Mouse (Mus musculus): ENCODE data around the gene Gm20388.
A peak's percentile ranks its signal among the peaks of the same experiment; 100 is the strongest.
"Not testable (repeated sequence)": the region's sequence is repeated elsewhere in the genome, so short reads cannot be mapped to it uniquely, and the experiment has no call there.

The Gm20388 gene

DNA sequence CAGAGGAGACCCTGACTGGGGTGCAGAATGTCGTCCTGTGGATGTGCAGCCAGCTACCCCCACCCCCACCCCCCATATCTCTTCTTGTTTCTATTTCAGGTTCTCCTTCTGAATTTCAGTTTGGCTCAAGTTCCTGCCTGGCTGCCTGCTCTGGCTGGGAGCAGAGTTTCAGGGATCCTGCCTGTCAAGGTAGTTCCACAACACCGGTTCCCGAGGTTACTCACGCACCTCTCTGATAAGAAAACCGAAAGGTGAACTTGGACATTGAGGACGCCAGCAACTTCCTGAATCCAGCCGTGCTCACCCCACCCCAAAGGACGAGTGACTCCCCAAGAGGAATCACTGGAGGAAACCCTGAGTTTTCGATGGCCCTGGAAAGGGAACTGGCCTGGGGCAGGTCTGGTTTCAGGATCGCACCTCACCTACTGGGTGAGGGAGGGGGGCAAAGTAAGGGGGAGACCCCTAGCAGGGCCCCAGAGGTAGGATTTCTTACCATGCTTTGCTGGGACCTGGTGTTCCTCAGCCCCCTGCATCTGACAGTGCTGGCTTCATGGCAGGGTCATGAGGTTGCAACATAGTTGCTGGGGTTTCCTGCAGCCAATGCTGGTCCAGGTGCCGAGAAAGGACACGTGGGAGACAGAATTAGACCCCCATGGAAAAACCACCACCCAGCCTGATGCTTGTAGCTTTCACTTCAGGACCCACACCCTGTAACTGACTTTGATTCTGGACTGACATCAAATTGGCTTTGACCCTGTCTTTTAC is 858.0 kb downstream of the Gm20388 start:
- no peak for DNase-seq (ENCODE audit: low read depth, low spot score)

DNA sequence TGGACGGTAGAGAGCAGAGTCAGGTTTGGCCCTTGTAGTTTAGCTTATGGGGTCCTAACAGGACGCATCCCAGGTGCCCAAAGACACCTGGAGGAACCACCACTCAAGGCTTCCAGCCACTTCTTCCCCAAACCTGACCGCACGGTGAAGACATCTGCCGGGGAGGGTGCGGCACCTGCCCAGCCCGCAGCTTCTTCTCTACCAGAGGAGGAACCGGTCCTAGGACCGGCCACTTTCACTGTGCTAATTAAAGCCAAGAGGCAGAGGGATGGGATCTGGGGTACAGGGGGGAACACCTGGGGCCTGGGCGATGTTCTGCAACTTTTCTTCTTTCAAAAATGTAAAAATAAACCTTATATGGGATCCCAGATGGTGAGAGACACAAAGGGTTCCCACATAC is 866.5 kb downstream of the Gm20388 start:
- DNase-seq (ENCODE audit: low read depth, low spot score) = no peak

DNA sequence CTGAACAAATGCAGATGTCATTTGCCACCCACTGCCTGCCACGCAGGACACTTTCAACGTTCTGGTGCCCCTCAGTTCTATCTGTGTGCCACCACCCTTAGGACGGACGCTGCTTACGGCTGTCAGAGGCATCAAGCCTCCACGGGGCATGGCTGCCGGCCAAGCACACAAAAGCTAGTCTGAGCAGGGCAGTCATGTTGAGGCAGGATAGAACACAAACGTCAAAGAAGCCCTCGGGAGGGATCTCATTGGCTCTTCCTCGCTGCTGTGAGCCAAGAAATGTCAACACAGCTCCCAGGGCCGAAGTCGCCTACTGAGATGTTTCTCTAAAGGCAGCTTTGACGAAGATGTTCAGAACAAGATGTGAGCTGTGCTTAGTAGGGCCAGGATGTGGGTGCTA is 867.1 kb downstream of the Gm20388 start:
- no peak for DNase-seq (ENCODE audit: low read depth, low spot score)

DNA sequence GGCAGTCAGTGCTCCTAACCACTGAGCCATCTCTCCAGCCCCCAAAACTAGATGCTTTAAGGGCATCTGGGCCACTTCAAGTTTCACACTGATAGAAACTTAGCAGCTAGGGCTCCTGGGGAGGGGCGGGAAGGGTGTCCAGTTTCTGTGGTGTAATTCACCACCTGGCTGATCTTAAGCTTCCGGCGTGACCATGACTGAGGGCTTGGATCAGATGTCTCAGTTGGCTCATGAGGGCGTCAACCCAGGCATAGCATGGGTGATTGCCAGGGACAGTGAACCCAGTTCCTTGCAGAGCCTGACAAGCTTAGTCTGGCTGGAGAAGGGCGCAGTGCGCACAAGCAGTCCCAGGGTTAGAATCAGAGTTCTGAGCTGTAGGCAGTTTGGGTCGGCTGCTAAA is 868.5 kb downstream of the Gm20388 start:
- DNase-seq (ENCODE audit: low read depth, low spot score) = no peak

DNA sequence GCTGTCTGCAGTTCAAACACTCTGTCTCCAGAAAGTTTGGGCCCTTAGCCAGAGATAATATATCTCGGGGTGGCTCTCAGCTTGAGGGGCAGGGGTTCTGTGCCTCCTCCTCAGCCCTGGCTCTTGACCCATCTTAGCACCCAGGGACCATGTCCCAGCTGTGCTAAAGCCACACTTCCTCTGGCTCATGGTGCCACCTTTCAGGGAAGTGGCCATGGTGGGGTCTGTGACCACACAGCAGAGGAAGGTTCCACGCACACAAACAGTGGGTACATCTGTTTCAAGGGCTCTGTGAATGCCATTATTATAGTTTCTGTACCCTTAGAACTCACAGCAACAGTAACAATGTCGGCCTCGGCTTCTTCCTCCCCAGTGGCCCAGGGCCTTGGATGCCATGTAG is 873.1 kb downstream of the Gm20388 start:
- DNase-seq (ENCODE audit: low read depth, low spot score) = no peak

DNA sequence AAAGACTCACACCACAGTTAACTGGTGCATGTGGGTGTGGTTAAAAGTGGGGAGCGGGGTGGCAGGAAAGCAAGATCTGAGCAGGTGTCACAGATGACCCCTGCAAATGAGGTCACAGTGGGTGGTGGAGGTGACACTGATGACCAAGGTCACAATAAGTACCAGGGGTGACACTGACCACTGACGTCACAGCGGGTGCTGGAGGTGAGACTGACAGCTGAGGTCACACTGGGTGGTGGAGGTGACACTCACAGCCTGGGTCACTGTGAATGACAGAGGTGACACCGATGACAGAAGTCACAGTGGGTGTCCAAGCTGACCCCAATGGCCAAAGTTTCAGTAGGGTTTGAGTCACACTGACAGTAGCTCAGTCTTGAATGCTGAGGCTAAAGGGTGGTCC is 876.1 kb downstream of the Gm20388 start:
- no peak for DNase-seq (ENCODE audit: low read depth, low spot score)

DNA sequence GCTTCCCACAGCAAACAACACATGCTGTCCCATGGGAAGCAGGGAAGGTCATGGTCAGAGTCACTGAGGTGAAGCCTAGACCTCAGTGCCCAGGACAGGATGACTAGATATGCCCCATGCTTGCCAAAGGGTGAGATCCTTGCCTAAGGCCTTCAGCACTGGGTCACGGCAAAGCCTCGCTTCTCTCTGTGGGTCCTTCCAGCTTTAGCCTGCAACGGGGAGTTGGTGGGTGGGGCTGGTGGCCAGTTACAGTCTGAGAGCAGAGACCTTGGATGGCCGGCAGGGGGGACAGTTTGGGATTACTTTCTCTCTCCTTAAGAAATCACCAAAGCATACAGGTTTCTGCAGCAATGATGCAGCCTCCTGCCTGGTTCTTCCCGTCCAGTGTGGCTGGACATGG is 877.0 kb downstream of the Gm20388 start:
- DNase-seq (ENCODE audit: low read depth, low spot score) = no peak

DNA sequence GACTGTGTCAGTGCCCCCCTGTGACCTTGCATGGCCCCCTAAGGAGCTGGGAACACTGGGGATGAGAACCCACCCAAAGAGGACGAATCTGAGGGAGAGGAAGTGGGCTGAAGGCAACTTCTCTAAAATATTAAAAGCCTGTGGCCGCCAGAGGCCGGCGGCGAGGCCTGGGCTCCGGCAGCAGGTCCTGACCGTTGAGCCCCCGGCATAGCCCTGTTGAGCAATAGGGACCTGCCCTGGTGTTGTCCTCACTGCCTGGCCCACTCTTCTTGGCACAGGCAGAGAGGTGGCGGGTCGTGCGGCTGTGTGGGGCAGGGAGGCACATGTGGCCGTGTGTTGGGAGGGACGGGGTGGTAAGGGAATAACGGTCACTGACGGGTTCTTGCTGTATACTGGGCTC is 882.1 kb downstream of the Gm20388 start:
- no peak for DNase-seq (ENCODE audit: low read depth, low spot score)

DNA sequence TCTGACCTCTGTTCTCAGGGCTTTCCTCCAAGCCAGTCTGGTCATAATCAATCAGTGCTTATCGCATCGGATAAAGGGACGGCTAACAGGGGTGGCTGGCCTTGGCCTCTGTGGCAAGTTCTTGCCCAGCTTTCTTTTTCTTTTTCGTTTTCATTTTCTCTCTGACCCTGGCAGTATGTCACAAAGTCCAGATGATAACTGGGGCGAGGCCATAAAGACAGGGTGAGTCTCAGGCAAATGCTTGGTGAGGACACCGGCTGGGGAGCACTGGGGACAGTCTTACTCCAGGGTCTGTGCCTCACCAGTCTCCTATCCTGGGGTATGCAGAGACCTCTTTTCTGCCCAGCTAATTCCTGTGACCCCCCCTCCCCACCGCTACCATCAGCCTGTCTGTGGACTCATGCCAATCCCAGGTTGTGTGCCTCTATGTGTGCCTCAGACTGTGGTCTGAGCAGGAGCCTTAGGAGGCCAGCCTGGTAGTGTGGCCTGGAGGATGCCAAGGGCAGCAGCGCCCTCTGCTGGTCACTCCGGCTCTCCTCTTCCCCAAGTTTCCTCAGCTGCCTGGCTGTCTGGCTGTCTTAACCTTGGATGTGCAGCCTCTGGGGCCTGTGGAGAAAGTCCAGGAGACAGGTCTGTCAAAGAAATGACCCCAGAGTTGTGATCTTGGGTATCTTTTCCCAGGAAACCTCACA is 885.4 kb downstream of the Gm20388 start:
- DNase-seq (ENCODE audit: low read depth, low spot score) = peak; percentile 43

DNA sequence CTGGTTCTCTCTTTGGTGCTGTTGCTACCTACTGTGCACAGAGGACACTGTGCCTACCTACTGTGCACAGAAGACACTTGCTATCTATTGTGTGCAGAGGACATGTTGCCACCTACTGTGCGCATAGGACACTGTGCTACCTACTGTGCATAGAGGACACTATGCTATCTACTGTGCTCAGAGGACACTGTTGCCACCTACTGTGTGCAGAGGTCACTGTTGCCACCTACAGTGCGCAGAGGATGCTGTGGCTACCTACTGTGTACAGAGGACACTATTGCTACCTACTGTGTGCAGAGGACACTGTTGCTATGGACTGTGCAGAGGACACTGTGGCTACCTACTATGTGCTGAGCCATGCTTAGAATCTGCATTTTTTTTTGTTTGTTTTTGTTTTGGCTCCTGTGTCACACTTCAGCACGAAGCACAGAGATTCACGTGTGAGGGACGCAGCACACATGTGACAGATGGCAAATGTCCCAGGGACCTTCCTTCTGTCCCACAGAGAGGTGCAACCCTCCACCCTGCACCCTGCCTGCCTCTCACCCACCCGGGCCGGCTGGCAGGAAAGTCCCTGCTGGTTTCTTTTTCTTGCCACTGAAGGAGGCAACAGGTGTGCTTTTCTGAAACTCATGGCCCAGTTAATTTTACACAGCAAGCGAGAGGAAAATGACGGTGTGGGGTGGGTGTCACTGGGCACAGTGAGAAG is 886.5 kb downstream of the Gm20388 start:
- DNase-seq (ENCODE audit: low read depth, low spot score) = no peak

DNA sequence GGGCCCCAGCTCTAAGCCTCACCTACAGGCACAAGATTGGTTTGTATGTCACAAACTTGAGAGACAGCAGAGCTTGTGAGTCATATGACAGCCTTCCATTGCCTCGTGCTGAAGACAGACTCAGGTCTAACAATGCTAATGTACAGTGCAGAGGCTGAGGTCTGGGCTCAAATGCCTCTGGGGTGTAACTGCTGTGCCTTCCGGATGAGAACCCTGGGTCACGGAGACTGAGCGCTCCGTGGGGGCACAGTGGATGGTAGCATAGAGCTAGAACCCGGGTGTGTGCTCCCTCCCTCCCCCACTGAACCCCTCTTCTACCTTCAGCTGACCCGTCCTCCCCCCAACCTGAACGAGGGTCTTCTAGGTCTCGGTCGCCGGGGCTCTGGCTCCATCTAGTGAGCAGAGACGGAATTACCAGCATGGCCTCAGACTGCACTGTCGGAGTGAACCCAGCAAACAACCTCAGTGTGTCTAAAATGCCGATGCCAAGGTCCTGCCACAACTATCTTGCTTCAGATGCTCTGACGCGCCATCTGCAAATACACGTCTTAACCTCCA is 889.7 kb downstream of the Gm20388 start:
- no peak for DNase-seq (ENCODE audit: low read depth, low spot score)

DNA sequence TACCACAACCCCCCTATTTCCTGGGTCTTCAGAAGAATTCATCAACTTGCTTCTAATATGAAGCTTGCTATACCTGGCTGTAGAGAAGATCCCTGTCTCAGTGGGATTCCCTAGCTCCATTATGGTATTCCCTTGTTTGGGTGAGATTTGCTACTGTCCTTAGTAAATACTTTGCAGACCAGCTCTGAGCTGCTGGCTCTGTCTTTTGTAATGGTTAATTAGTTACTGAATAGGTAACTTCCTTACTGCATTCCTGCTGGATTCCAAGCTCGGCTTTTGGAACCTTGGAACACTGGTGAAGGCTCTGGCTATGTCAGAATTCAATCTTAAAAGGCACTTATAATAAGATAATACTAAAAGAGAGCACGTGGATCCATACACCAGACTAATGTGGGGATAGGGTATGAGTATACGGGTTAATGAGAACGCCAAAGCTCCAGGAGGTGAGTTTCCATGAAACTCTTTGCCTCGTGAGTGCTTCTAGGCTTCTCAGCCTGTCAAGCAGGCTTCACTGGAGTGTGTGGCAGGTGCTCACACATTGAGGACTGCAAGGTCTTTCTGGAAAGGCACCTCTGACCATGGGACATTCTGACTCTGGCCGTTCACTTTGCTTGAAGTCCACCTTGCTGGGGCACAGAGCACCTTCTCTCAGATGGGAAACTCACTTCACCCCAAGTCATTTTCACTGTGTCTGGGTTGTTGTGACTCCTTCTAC is 893.2 kb downstream of the Gm20388 start:
- not testable (repeated sequence) for DNase-seq (ENCODE audit: low read depth, low spot score)

DNA sequence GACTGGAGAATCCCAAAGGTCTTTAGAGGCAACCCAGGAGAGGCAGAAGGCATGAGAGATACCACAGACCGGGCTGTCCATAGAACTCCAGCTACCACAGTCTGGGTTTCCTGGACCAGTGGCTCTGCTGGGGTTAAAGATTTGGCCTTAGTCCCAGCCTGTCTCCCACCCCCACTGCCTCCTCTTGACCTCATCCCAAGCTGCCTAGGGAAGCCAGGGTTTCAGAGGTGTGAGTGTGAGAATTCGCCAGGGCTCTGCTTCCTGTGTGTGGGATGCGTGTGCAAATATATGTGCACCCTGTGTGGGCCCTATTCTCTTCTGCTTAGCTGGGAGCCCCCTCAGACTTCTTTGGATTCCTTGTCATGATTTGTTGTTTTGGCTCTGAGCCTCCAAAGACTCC is 894.1 kb downstream of the Gm20388 start:
- DNase-seq (ENCODE audit: low read depth, low spot score) = no peak

DNA sequence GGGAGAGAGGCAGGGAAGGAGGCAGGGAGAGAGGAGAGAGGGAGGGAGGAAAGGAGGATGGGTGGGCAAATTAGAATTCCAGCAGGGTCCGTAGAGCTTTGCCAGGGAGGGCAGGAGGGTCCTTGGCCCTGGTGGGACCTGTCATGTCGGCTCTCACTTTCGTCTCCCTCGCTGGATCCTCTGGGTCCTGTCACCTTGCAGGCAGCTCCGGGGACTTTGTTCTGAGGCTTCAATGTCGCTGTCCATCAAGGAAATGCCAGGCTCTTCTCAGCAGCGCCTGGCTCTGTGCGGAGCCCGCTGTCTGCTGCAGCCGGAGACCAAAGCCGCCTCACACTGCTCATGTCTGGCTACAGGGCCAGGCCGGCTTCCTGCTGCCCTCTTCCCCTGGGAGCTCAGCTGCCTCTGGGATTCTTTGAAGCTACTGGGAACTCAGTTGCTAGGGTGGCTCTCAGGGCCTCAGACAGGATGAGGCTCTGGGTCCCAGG is 896.2 kb downstream of the Gm20388 start:
- no peak for DNase-seq (ENCODE audit: low read depth, low spot score)

DNA sequence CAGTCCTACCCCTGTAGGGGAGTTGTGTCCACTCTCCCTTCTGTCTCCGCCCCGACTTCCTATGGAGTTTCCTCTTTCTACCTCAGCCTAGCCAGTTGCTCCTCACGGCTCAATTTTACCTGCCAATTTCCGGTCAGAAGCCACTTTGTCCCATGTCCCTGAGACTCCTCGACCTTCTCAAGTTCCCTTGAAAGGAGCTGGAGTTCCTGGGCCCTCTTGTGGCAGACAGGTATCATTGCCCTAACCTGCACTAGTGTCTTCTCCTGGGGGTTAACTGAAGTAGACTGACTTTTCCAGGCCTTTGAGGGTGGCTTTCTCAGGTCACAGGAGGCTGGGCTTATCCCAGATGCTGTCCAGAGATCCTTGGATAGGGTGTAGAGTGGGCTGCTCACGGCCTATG is 897.1 kb downstream of the Gm20388 start:
- no peak for DNase-seq (ENCODE audit: low read depth, low spot score)

DNA sequence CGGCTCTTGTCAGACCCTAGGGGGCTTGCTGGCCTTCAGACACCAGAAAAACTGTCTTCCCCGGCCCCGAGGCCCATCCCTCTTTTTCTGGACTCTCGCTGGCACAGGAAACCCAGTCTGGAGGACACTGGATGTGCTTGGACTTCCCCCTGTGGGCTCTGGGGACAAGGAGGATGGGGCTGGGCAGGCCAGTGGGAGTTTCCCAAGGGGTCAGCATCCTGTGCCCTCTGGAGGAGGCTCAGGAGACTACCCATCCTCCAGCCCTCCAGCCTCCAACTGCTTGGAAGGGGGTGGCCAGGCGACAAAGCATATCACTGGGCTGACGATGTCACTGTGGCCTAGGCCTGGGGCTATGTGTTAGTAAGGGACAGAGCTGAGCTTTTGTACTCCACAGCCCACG is 898.4 kb downstream of the Gm20388 start:
- no peak for DNase-seq (ENCODE audit: low read depth, low spot score)

DNA sequence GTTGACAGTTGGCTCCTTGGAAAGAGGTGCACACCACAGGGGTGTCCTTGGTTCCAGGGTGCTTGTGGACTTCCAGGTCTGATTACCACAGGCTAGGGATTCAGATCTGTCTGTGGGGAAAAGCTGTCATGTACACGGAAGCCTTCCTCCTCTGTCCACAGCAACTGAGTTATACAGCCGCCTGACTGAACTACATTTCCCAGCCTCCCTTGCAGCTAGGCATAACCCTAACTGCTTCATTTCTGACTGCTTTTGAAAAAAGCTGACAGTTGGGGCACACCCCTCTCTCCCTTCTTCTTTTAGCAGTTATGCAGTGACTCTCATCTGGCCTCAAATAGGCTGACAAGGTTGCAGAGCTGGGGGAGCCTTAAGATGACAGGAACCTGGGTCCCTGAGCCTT is 901.3 kb downstream of the Gm20388 start:
- no peak for DNase-seq (ENCODE audit: low read depth, low spot score)

DNA sequence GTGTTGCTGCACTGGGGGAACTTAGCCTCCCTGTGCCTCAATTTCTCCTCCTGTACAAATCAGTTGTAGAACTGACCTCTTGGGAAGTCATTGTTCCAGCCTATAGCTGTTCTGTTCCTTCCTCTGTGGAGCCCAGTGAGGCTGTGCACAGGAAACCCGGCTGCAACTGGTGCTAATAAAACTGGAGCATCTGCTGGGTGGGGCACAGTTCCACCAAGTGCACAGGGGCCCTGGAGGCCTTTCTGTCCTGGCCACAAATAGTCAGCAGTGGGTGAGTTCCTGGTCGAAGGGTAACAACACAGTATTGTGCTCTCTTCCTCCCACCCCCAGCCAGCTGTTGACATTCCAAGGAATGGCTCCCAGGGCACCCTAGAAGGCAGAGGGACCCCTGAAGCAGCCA is 902.4 kb downstream of the Gm20388 start:
- DNase-seq (ENCODE audit: low read depth, low spot score) = no peak

DNA sequence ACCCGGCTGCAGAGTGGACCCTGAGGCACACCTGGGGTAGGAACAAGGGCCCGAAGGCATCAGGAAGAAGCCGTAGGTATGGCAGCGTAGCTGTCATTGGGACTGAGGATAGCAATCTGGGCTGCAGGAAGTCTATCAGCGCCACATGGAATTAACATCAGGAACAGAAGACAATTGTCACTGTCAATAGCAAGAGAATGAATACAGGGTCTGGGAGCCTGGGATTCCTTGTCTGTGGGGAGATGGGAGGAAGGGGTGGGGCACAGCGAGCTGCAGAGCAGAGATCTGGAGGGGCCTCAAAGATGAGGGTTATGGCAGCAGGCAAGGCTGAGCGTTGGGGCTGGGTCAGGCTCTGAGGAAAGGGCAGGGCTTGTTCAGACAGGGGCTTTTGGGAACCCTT is 903.2 kb downstream of the Gm20388 start:
- DNase-seq (ENCODE audit: low read depth, low spot score) = no peak

DNA sequence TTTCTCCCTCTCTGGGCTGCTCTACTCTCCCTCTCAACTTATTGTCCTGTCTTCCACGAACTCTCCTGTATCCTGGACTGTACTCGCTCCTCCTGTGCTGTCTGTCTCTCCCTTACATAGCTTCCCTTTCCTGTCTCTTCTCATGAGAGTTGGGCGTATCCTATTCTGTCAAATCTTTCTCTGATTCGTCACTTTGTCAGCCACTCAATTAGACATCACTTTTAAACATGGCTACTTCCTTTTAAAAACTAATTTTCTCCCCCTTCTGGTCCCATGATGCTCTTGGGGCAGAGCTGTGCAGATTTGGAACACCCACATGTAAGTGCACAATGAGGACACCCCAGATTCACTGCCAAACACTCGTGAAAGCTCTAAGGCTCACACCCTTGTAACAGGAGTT is 905.7 kb downstream of the Gm20388 start:
- no peak for DNase-seq (ENCODE audit: low read depth, low spot score)

DNA sequence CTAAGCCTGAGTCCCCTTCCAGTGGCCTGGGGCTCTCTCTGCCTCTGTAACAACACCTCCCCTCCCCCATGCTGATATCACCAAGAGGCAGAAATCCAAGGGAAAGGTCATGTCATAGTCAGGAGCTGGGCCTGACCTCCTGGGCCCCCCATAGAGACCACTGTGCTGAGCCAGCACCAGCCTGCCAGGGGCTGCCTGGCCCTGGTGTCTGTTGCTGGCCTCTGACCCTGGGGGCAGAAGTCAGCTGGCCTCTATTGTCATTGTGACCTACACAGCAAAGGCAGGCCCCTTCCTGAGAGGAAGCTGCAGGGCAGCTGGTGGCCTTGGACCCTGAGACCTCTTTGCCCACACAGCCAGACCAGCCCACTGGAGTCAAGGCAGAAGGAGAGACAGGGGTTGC is 909.3 kb downstream of the Gm20388 start:
- DNase-seq (ENCODE audit: low read depth, low spot score) = no peak

All from retina, adult 2 months (tissue).